Mouse (Mus musculus) myocyte (in vitro differentiated cells): Measurements from ENCODE around the gene Hsd17b11. TPM values are rescaled to one million over a fixed set of nuclear protein-coding genes. Genes with fewer than 3 reads are reported as not detected.

Experiments used
- H3K27me3 ChIP-seq: one replicate; pipeline ENCODE4 v1.6.1; 2011; ENCODE audit not compliant: control insufficient read depth, insufficient read depth, insufficient read length
- H3K36me3 ChIP-seq: one replicate; pipeline ENCODE4 v1.6.1; 2011; ENCODE audit not compliant: control insufficient read depth, insufficient read depth
- H3K4me2 ChIP-seq: one replicate; pipeline ENCODE4 v1.6.1; 2011; ENCODE audit warnings: low read depth, control low read depth
- H3K4me3 ChIP-seq: one replicate; pipeline ENCODE4 v1.5.1; 2011; ENCODE audit warnings: mild to moderate bottlenecking, control low read depth, moderate library complexity
- H3K79me2 ChIP-seq: one replicate; pipeline ENCODE4 v1.6.1; 2011; ENCODE audit not compliant: control insufficient read depth, insufficient read depth
- H3ac ChIP-seq: one replicate; pipeline ENCODE4 v1.6.1; 2011; ENCODE audit not compliant: control insufficient read depth, insufficient read length
- CEBPB ChIP-seq: IDR thresholded peaks from 2 replicates; pipeline ENCODE4 v1.6.1; 2011; ENCODE audit warnings: mild to moderate bottlenecking, moderate library complexity; ENCODE audit not compliant: poor library complexity, insufficient read depth, severe bottlenecking
- E2F4 ChIP-seq: IDR thresholded peaks from one replicate; pipeline ENCODE4 v1.6.1; 2011; ENCODE audit warnings: mild to moderate bottlenecking, control low read depth, moderate library complexity; ENCODE audit not compliant: insufficient read depth
- MAX ChIP-seq: IDR thresholded peaks from one replicate; pipeline ENCODE4 v1.6.1; 2011; ENCODE audit warnings: low read depth, mild to moderate bottlenecking, control low read depth
- MYOD1 ChIP-seq, 3 experiments: IDR thresholded peaks; one replicate each; pipeline ENCODE4 v1.6.1; 2011; ENCODE audit warnings: control low read depth in 2 of 3, low read depth in 2 of 3, mild to moderate bottlenecking in 2 of 3, moderate library complexity in 1 of 3; ENCODE audit not compliant: insufficient read length in 2 of 3, control insufficient read depth in 1 of 3
- MYOG ChIP-seq, 3 experiments: IDR thresholded peaks; one replicate each; pipeline ENCODE4 v1.6.1; 2011; ENCODE audit warnings: control low read depth in 2 of 3, low read depth in 2 of 3, mild to moderate bottlenecking in 2 of 3; ENCODE audit not compliant: insufficient read length in 2 of 3, control insufficient read depth in 1 of 3, insufficient read depth in 1 of 3
- POLR2A ChIP-seq: IDR thresholded peaks from one replicate; pipeline ENCODE4 v1.6.1; 2011; ENCODE audit warnings: low read depth, mild to moderate bottlenecking, control low read depth, moderate library complexity; ENCODE audit not compliant: insufficient read length
- POLR2AphosphoS2 ChIP-seq: IDR thresholded peaks from one replicate; pipeline ENCODE4 v1.6.1; 2011; ENCODE audit warnings: low read depth, control low read depth; ENCODE audit not compliant: insufficient read length
- REST ChIP-seq: IDR thresholded peaks from one replicate; pipeline ENCODE4 v1.6.1; 2011; ENCODE audit warnings: mild to moderate bottlenecking, control low read depth, moderate library complexity; ENCODE audit not compliant: insufficient read depth, insufficient read length
- SRF ChIP-seq: IDR thresholded peaks from one replicate; pipeline ENCODE4 v1.6.1; 2011; ENCODE audit warnings: low read depth; ENCODE audit not compliant: control insufficient read depth, insufficient read length
- TCF12 ChIP-seq: IDR thresholded peaks from one replicate; pipeline ENCODE4 v1.6.1; 2011; ENCODE audit warnings: mild to moderate bottlenecking, control low read depth; ENCODE audit not compliant: poor library complexity, insufficient read depth, severe bottlenecking
- TCF3 ChIP-seq: IDR thresholded peaks from one replicate; pipeline ENCODE4 v1.6.1; 2011; ENCODE audit warnings: low read depth, control low read depth; ENCODE audit not compliant: insufficient read length
- USF1 ChIP-seq: IDR thresholded peaks from one replicate; pipeline ENCODE4 v1.6.1; 2011; ENCODE audit warnings: low read depth, mild to moderate bottlenecking, control low read depth, moderate library complexity
- polyA plus RNA-seq: library from polyadenylated mRNA; unstranded; fragments of >200 nt; fragmentation: generic; extraction: Trizol; gene quantifications from one replicate; pipeline ENCODE4 v1.2.1, GENCODE M21; 2012; ENCODE audit warnings: missing spikeins

The Hsd17b11 gene
- polyA plus RNA-seq, 1 experiment: 6.5 TPM

DNA sequence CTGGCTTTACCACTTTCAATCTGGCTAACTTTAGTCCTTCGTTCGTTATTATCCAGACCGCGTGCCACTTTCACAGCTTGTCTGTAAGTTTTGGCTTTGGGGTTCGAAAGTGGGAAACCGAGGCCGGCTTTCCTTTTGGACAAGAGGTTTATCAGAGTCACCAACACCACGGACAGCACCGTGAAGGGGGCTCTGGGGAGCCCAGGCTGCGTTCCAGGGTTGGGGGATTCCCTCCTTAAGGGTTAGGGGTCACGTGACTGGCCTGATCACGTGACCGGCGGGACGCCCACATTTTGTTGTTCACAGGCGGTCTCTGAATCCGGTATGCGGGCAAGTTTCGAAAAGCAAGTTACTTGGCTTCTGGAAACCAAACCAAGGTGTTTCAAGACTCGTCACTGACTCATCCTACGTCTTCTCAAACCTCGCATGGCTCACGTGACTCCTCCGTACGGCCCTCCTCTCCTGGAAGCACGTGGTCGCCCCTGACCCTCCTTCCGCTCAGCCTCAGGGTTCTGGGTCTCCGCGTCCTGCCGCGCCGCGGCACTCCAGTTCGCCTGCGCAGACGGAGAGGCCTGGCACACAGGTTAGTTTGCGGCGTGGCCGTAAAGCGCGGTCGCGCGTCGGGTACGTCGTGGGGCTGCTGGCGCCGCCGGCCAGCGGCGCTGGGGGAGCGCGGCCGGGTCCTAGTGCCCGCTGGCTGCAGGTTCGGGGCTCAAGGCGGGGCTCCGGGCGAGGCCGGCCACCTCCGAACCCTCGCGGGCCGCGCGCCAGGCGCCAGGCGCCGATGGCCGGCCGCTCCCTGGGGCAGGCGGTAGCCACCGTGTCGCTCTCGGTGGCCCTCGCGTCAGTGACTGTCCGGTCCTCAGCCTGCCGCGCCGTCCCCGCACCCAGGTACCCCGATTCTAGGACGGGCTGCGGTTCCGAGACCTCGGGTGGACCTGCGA is 24.8 kb upstream of the Hsd17b11 start, which contains the start of gene Nudt9:
Gene Nudt9 (plus strand): TSS at position 51 of the 944 bp plus-strand sequence.
- peak within 1 kb of the TSS; percentile 67 for H3K4me3 ChIP-seq
- no peaks in the 10 kb centered on the region for H3K27me3 ChIP-seq
- peak within 1 kb of the TSS; percentile 76 for H3ac ChIP-seq
- peaks cover 5% of the 10 kb centered on the region for H3K36me3 ChIP-seq
- peak within 1 kb of the TSS; percentile 95 for H3K4me2 ChIP-seq
- H3K79me2 ChIP-seq: peaks cover 20% of the 10 kb centered on the region
- TF ChIP-seq USF1 (peak; percentile 86), MYOG (IDR thresholded peaks at IDR 0.05; ENCODE audit: control insufficient read depth in 1 of 3, insufficient read depth in 1 of 3, insufficient read length in 2 of 3, low read depth in 2 of 3) (peak in 1 of 3 experiments; percentile 34), E2F4 (no peak), MAX (no peak), POLR2A (peak; percentile 72), TCF3 (no peak), POLR2AphosphoS2 (peak; percentile 75), CEBPB (no peak), MYOD1 (IDR thresholded peaks at IDR 0.05; ENCODE audit: control insufficient read depth in 1 of 3, insufficient read length in 2 of 3, low read depth in 2 of 3) (peak in 1 of 3 experiments; percentile 11), TCF12 (no peak), REST (no peak), SRF (no peak)

- Histone ChIP-seq H3K4me3 (no peak overlapping the region), H3K27me3 (no peaks in the 10 kb centered on the region), H3K36me3 (no peaks in the 10 kb centered on the region), H3ac (no peak overlapping the region), H3K79me2 (peaks cover 10% of the 10 kb centered on the region), H3K4me2 (peak overlapping the region; percentile 5)
- no peak for TF ChIP-seq E2F4
- no peak for TF ChIP-seq CEBPB
- TF ChIP-seq USF1: peak; percentile 36
- no peak for TF ChIP-seq MAX
- peak; percentile 74 for TF ChIP-seq TCF3
- TF ChIP-seq POLR2AphosphoS2: no peak
- no peak for TF ChIP-seq REST
- peak; percentile 79 for TF ChIP-seq TCF12
- peak; percentile 62 to 90 (median 86) for TF ChIP-seq MYOD1 (IDR thresholded peaks at IDR 0.05; ENCODE audit: control insufficient read depth in 1 of 3, insufficient read length in 2 of 3, low read depth in 2 of 3)
- peak in 2 of 3 experiments; percentile 88 to 94 for TF ChIP-seq MYOG (IDR thresholded peaks at IDR 0.05; ENCODE audit: control insufficient read depth in 1 of 3, insufficient read depth in 1 of 3, insufficient read length in 2 of 3, low read depth in 2 of 3)
Observed at GRCm38 (mm10) chr5:104043704-104044103, 22.0 kb upstream of the Hsd17b11 start.

GRCm38 (mm10) chr5:104042906-104043305 is 21.2 kb upstream of the Hsd17b11 start:
- TF ChIP-seq POLR2A (no peak), MYOG (IDR thresholded peaks at IDR 0.05; ENCODE audit: control insufficient read depth in 1 of 3, insufficient read depth in 1 of 3, insufficient read length in 2 of 3, low read depth in 2 of 3) (no peak), MYOD1 (IDR thresholded peaks at IDR 0.05; ENCODE audit: control insufficient read depth in 1 of 3, insufficient read length in 2 of 3, low read depth in 2 of 3) (no peak), REST (no peak), POLR2AphosphoS2 (no peak), TCF3 (no peak), CEBPB (no peak), TCF12 (no peak), MAX (no peak), USF1 (no peak), SRF (no peak), E2F4 (no peak)
- Histone ChIP-seq H3K4me3 (no peak overlapping the region), H3K4me2 (no peak overlapping the region)

GRCm38 (mm10) chr5:104039154-104039932 is 17.6 kb upstream of the Hsd17b11 start:
- Histone ChIP-seq H3K4me2 (no peak overlapping the region), H3K4me3 (no peak overlapping the region), H3ac (no peak overlapping the region), H3K36me3 (no peaks in the 10 kb centered on the region), H3K27me3 (no peaks in the 10 kb centered on the region), H3K79me2 (no peaks in the 10 kb centered on the region)
- no peak for TF ChIP-seq MAX
- no peak for TF ChIP-seq POLR2A
- no peak for TF ChIP-seq E2F4
- no peak for TF ChIP-seq MYOD1 (IDR thresholded peaks at IDR 0.05; ENCODE audit: control insufficient read depth in 1 of 3, insufficient read length in 2 of 3, low read depth in 2 of 3)
- TF ChIP-seq CEBPB: no peak
- no peak for TF ChIP-seq TCF3
- no peak for TF ChIP-seq MYOG (IDR thresholded peaks at IDR 0.05; ENCODE audit: control insufficient read depth in 1 of 3, insufficient read depth in 1 of 3, insufficient read length in 2 of 3, low read depth in 2 of 3)
- no peak for TF ChIP-seq REST
- no peak for TF ChIP-seq USF1
- no peak for TF ChIP-seq SRF
- TF ChIP-seq TCF12: no peak
- TF ChIP-seq POLR2AphosphoS2: no peak

More at GRCm38 (mm10) chr5:104042906-104043305, 21.2 kb upstream of the Hsd17b11 start:
- H3K27me3 ChIP-seq: no peaks in the 10 kb centered on the region
- no peaks in the 10 kb centered on the region for H3K36me3 ChIP-seq
- peaks cover 8% of the 10 kb centered on the region for H3K79me2 ChIP-seq
- H3ac ChIP-seq: no peak overlapping the region
